Mouse (Mus musculus) liver, embryonic 14.5 days (tissue): Measurements from ENCODE around the gene Prima1.

Experiments used
- CTCF ChIP-seq: IDR thresholded peaks from 2 replicates; pipeline ENCODE4 v1.5.1; 2016; ENCODE audit warnings: antibody characterized with exemption, low read depth, control low read depth
- EP300 ChIP-seq: IDR thresholded peaks from 2 replicates; pipeline ENCODE4 v1.6.1; 2016; ENCODE audit warnings: antibody characterized with exemption, low read depth

DNA sequence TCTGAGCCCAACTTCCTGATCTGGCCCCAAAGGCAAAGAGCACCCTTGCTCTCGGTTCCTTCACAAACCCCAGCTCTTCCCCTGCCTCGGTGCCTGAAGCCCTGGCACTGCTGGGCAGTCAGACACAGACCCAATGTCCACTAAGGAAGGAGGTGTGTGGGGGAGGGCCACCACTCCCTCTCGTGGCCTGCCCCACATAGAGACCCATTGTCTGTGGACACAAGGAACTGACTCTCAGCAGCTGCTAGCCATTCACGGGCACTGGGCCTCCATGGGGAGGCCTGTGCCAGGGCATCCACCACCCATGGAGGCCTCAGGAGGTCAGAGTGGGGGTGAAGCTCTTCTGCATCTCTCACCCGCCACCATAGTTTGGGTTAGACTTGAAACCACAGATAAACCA is 30.9 kb downstream of the Prima1 start:
- TF ChIP-seq CTCF: no peak
- TF ChIP-seq EP300: no peak
